Mouse (Mus musculus) forebrain, embryonic 12.5 days (tissue): Measurements from ENCODE around the gene Prkcb. TPM values are rescaled to one million over a fixed set of nuclear protein-coding genes. Genes with fewer than 3 reads are reported as not detected.

Experiments
- ATAC-seq: fragments of 200-750 bp; cut with Nextera tagmentation; 2 replicates; pipeline ENCODE4 v1.8.0; 2017; ENCODE audit warnings: moderate TSS enrichment; ENCODE audit not compliant: low FRiP score
- H3K27ac ChIP-seq: fragments of 300-500 bp; sonication (generic); 2 replicates; pipeline ENCODE4 v1.5.1; 2016; ENCODE audit warnings: mild to moderate bottlenecking
- H3K27me3 ChIP-seq: fragments of 300-500 bp; sonication (generic); 2 replicates; pipeline ENCODE4 v1.6.1; 2016; ENCODE audit warnings: mild to moderate bottlenecking
- H3K36me3 ChIP-seq: fragments of 300-500 bp; sonication (generic); replicated peaks from 2 replicates; pipeline ENCODE4 v1.6.1; 2016; ENCODE audit warnings: mild to moderate bottlenecking
- H3K4me1 ChIP-seq: fragments of 300-500 bp; sonication (generic); 2 replicates; pipeline ENCODE4 v1.6.1; 2016
- H3K4me2 ChIP-seq: fragments of 300-500 bp; sonication (generic); 2 replicates; pipeline ENCODE4 v1.6.1; 2016; ENCODE audit warnings: mild to moderate bottlenecking, moderate library complexity
- H3K4me3 ChIP-seq: fragments of 300-500 bp; sonication (generic); replicated peaks from 2 replicates; pipeline ENCODE4 v1.5.1; 2016; ENCODE audit warnings: mild to moderate bottlenecking
- H3K9ac ChIP-seq: fragments of 300-500 bp; sonication (generic); 2 replicates; pipeline ENCODE4 v1.6.1; 2016; ENCODE audit warnings: mild to moderate bottlenecking
- H3K9me3 ChIP-seq: fragments of 300-500 bp; sonication (generic); 2 replicates; pipeline ENCODE4 v1.6.1; 2016
- WGBS: fragments of 180-500 bp; shearing (Covaris S2); methylation state at CpG from one replicate; pipeline ENCODE4 v1.1.7; 2016; 5-methylcytosine and 5-hydroxymethylcytosine counted together
- polyA plus RNA-seq: library from polyadenylated mRNA; unstranded; fragments of >200 nt; fragmentation: Nextera tagmentation; extraction: Ambion mirVana; gene quantifications from 2 replicates; pipeline ENCODE4 v1.2.1, GENCODE M21; 2016

The Prkcb gene
- polyA plus RNA-seq, 1 experiment from 2014 or later, result 18.5 TPM

- no peaks in the 10 kb centered on the region for H3K36me3 ChIP-seq
- no peaks in the 10 kb centered on the region for H3K9me3 ChIP-seq
- H3K9ac ChIP-seq, result no peak overlapping the region
- H3K27ac ChIP-seq, result no peak overlapping the region
- H3K4me2 ChIP-seq, result no peak overlapping the region
- no peak overlapping the region for H3K4me3 ChIP-seq
- ATAC-seq, result no peak
- peaks cover 3% of the 10 kb centered on the region; the same call in 1 of the 2 replicates for H3K4me1 ChIP-seq
- WGBS, result 85% methylated on average over 7 of the region's 7 CpGs
- no peaks in the 10 kb centered on the region for H3K27me3 ChIP-seq
These were observed 285.9 kb downstream of the Prkcb start for GRCm38 (mm10) chr7:122574418-122574817.

GRCm38 (mm10) chr7:122575056-122575455, 286.5 kb downstream of the Prkcb start:
- 94% methylated on average over 5 of the region's 5 CpGs for WGBS
- no peak overlapping the region for H3K4me2 ChIP-seq
- no peaks in the 10 kb centered on the region for H3K9me3 ChIP-seq
- no peak overlapping the region for H3K27ac ChIP-seq
- H3K9ac ChIP-seq, result no peak overlapping the region
- no peak overlapping the region for H3K4me3 ChIP-seq
- H3K4me1 ChIP-seq, result peaks cover 3% of the 10 kb centered on the region; the same call in 1 of the 2 replicates
- no peaks in the 10 kb centered on the region for H3K27me3 ChIP-seq
- H3K36me3 ChIP-seq, result no peaks in the 10 kb centered on the region
- no peak for ATAC-seq

GRCm38 (mm10) chr7:122575506-122575905, 287.0 kb downstream of the Prkcb start:
- Histone ChIP-seq H3K4me3 (no peak overlapping the region), H3K27me3 (no peaks in the 10 kb centered on the region), H3K9ac (no peak overlapping the region), H3K9me3 (no peaks in the 10 kb centered on the region), H3K36me3 (no peaks in the 10 kb centered on the region), H3K27ac (no peak overlapping the region), H3K4me1 (peaks cover 3% of the 10 kb centered on the region; the same call in 1 of the 2 replicates), H3K4me2 (no peak overlapping the region)
- ATAC-seq, result no peak
- WGBS, result 38% methylated on average over 8 of the region's 8 CpGs

- no peak overlapping the region for H3K4me3 ChIP-seq
- H3K9ac ChIP-seq, result no peak overlapping the region
- peaks cover 3% of the 10 kb centered on the region; the same call in 1 of the 2 replicates for H3K4me1 ChIP-seq
- no peak overlapping the region for H3K27ac ChIP-seq
- 81% methylated on average over 4 of the region's 4 CpGs for WGBS
- no peak for ATAC-seq
- H3K27me3 ChIP-seq, result no peaks in the 10 kb centered on the region
- H3K36me3 ChIP-seq, result no peaks in the 10 kb centered on the region
- H3K9me3 ChIP-seq, result no peaks in the 10 kb centered on the region
- no peak overlapping the region for H3K4me2 ChIP-seq
These were observed 289.0 kb downstream of the Prkcb start for GRCm38 (mm10) chr7:122577571-122577970.

- H3K27ac ChIP-seq, result no peak overlapping the region
- ATAC-seq, result no peak
- H3K9me3 ChIP-seq, result no peaks in the 10 kb centered on the region
- WGBS, result 90% methylated on average over 7 of the region's 7 CpGs
- no peak overlapping the region for H3K4me3 ChIP-seq
- no peak overlapping the region for H3K9ac ChIP-seq
- H3K27me3 ChIP-seq, result no peaks in the 10 kb centered on the region
- peaks cover 3% of the 10 kb centered on the region; the same call in 1 of the 2 replicates for H3K4me1 ChIP-seq
- no peak overlapping the region for H3K4me2 ChIP-seq
- no peaks in the 10 kb centered on the region for H3K36me3 ChIP-seq
These were observed 291.1 kb downstream of the Prkcb start for GRCm38 (mm10) chr7:122579461-122580157.

GRCm38 (mm10) chr7:122580158-122580475, 291.6 kb downstream of the Prkcb start:
- H3K4me2 ChIP-seq, result no peak overlapping the region
- no peaks in the 10 kb centered on the region for H3K9me3 ChIP-seq
- no peaks in the 10 kb centered on the region for H3K27me3 ChIP-seq
- peaks cover 3% of the 10 kb centered on the region; the same call in 1 of the 2 replicates for H3K4me1 ChIP-seq
- ATAC-seq, result no peak
- no peaks in the 10 kb centered on the region for H3K36me3 ChIP-seq
- H3K27ac ChIP-seq, result no peak overlapping the region
- no peak overlapping the region for H3K9ac ChIP-seq
- 91% methylated on average over 1 of the region's 1 CpGs for WGBS
- H3K4me3 ChIP-seq, result no peak overlapping the region

GRCm38 (mm10) chr7:122584421-122585151, 296.0 kb downstream of the Prkcb start:
- no peak overlapping the region for H3K4me2 ChIP-seq
- WGBS, result 91% methylated on average over 14 of the region's 14 CpGs
- no peaks in the 10 kb centered on the region for H3K9me3 ChIP-seq
- no peak overlapping the region for H3K4me3 ChIP-seq
- H3K36me3 ChIP-seq, result no peaks in the 10 kb centered on the region
- no peak overlapping the region for H3K27ac ChIP-seq
- no peak for ATAC-seq
- no peaks in the 10 kb centered on the region for H3K27me3 ChIP-seq
- no peaks in the 10 kb centered on the region for H3K4me1 ChIP-seq
- H3K9ac ChIP-seq, result no peak overlapping the region

- no peak overlapping the region for H3K4me2 ChIP-seq
- H3K4me1 ChIP-seq, result peaks cover 5% of the 10 kb centered on the region
- no peaks in the 10 kb centered on the region for H3K27me3 ChIP-seq
- no peak overlapping the region for H3K4me3 ChIP-seq
- no peaks in the 10 kb centered on the region for H3K9me3 ChIP-seq
- no peak overlapping the region for H3K9ac ChIP-seq
- no peak overlapping the region for H3K27ac ChIP-seq
- no peaks in the 10 kb centered on the region for H3K36me3 ChIP-seq
- WGBS, result 86% methylated on average over 10 of the region's 10 CpGs
- ATAC-seq, result no peak
These were observed 307.3 kb downstream of the Prkcb start for GRCm38 (mm10) chr7:122595897-122596296.

GRCm38 (mm10) chr7:122596596-122597170, 308.1 kb downstream of the Prkcb start:
- WGBS, result 82% methylated on average over 9 of the region's 9 CpGs
- H3K4me1 ChIP-seq, result peaks cover 6% of the 10 kb centered on the region
- H3K36me3 ChIP-seq, result no peaks in the 10 kb centered on the region
- H3K27ac ChIP-seq, result no peak overlapping the region
- no peaks in the 10 kb centered on the region for H3K9me3 ChIP-seq
- H3K9ac ChIP-seq, result no peak overlapping the region
- no peak for ATAC-seq
- H3K4me3 ChIP-seq, result no peak overlapping the region
- no peak overlapping the region for H3K4me2 ChIP-seq
- no peaks in the 10 kb centered on the region for H3K27me3 ChIP-seq

- no peak overlapping the region for H3K4me2 ChIP-seq
- H3K4me3 ChIP-seq, result no peak overlapping the region
- WGBS, result 70% methylated on average over 7 of the region's 7 CpGs
- no peak for ATAC-seq
- no peak overlapping the region for H3K9ac ChIP-seq
- no peaks in the 10 kb centered on the region for H3K36me3 ChIP-seq
- no peak overlapping the region for H3K27ac ChIP-seq
- H3K4me1 ChIP-seq, result peaks cover 6% of the 10 kb centered on the region
- no peaks in the 10 kb centered on the region for H3K27me3 ChIP-seq
- H3K9me3 ChIP-seq, result no peaks in the 10 kb centered on the region
These were observed 308.8 kb downstream of the Prkcb start for GRCm38 (mm10) chr7:122597313-122597712.

- no peaks in the 10 kb centered on the region for H3K27me3 ChIP-seq
- H3K9ac ChIP-seq, result no peak overlapping the region
- no peaks in the 10 kb centered on the region for H3K9me3 ChIP-seq
- H3K36me3 ChIP-seq, result no peaks in the 10 kb centered on the region
- peaks cover 10% of the 10 kb centered on the region for H3K4me1 ChIP-seq
- no peak overlapping the region for H3K4me3 ChIP-seq
- ATAC-seq, result no peak
- WGBS, result 71% methylated on average over 7 of the region's 7 CpGs
- H3K4me2 ChIP-seq, result no peak overlapping the region
- no peak overlapping the region for H3K27ac ChIP-seq
These were observed 312.3 kb downstream of the Prkcb start for GRCm38 (mm10) chr7:122600856-122601255.

GRCm38 (mm10) chr7:122605066-122605465, 316.5 kb downstream of the Prkcb start:
- no peaks in the 10 kb centered on the region for H3K27me3 ChIP-seq
- no peaks in the 10 kb centered on the region for H3K9me3 ChIP-seq
- ATAC-seq, result no peak
- H3K4me3 ChIP-seq, result no peak overlapping the region
- no peaks in the 10 kb centered on the region for H3K36me3 ChIP-seq
- WGBS, result 85% methylated on average over 5 of the region's 5 CpGs
- H3K4me1 ChIP-seq, result peaks cover 10% of the 10 kb centered on the region
- H3K4me2 ChIP-seq, result no peak overlapping the region
- H3K9ac ChIP-seq, result no peak overlapping the region
- no peak overlapping the region for H3K27ac ChIP-seq
